Mouse (Mus musculus): ENCODE results near the gene Mvk.

Mvk gene

GRCm38 (mm10) chr5:114456995-114457605 is 13.0 kb downstream of the Mvk start:
- DNase-seq (ENCODE audit: low spot score in 2 of 2), result no peak

- peak; percentile 73 to 91 for DNase-seq (ENCODE audit: low spot score in 2 of 2)
These were observed 17.2 kb downstream of the Mvk start for GRCm38 (mm10) chr5:114461238-114461637.

GRCm38 (mm10) chr5:114462067-114463040 is 18.3 kb downstream of the Mvk start:
- DNase-seq (ENCODE audit: low spot score in 2 of 2), result no peak

GRCm38 (mm10) chr5:114464561-114464960 is 20.5 kb downstream of the Mvk start:
- no peak for DNase-seq (ENCODE audit: low spot score in 2 of 2)

- DNase-seq (ENCODE audit: low spot score in 2 of 2), result no peak
These were observed 21.6 kb downstream of the Mvk start for GRCm38 (mm10) chr5:114465641-114466040.

GRCm38 (mm10) chr5:114467019-114467418 is 22.9 kb downstream of the Mvk start:
- no peak for DNase-seq (ENCODE audit: low spot score in 2 of 2)

- DNase-seq (ENCODE audit: low spot score in 2 of 2), result no peak
These were observed 23.4 kb downstream of the Mvk start for GRCm38 (mm10) chr5:114467430-114467829.

GRCm38 (mm10) chr5:114468007-114468406 is 23.9 kb downstream of the Mvk start:
- no peak for DNase-seq (ENCODE audit: low spot score in 2 of 2)

GRCm38 (mm10) chr5:114470359-114470758 is 26.3 kb downstream of the Mvk start:
- no peak for DNase-seq (ENCODE audit: low spot score in 2 of 2)

- no peak for DNase-seq (ENCODE audit: low spot score in 2 of 2)
These were observed 30.8 kb downstream of the Mvk start for GRCm38 (mm10) chr5:114474741-114475491.

GRCm38 (mm10) chr5:114478267-114478666 is 34.2 kb downstream of the Mvk start:
- no peak for DNase-seq (ENCODE audit: low spot score in 2 of 2)

- peak in 1 of 2 experiments; percentile 39 for DNase-seq (ENCODE audit: low spot score in 2 of 2)
These were observed 38.5 kb downstream of the Mvk start for GRCm38 (mm10) chr5:114482587-114483011.

GRCm38 (mm10) chr5:114485685-114486084 is 41.6 kb downstream of the Mvk start:
- no peak for DNase-seq (ENCODE audit: low spot score in 2 of 2)

- DNase-seq (ENCODE audit: low spot score in 2 of 2), result no peak
These were observed 45.5 kb downstream of the Mvk start for GRCm38 (mm10) chr5:114489570-114489969.

GRCm38 (mm10) chr5:114490241-114490640 is 46.2 kb downstream of the Mvk start:
- no peak for DNase-seq (ENCODE audit: low spot score in 2 of 2)

- DNase-seq (ENCODE audit: low spot score in 2 of 2), result no peak
These were observed 50.7 kb downstream of the Mvk start for GRCm38 (mm10) chr5:114494761-114495160.

GRCm38 (mm10) chr5:114501252-114501651 is 57.2 kb downstream of the Mvk start:
- DNase-seq (ENCODE audit: low spot score in 2 of 2), result no peak

GRCm38 (mm10) chr5:114504826-114505225 is 60.8 kb downstream of the Mvk start:
- no peak for DNase-seq (ENCODE audit: low spot score in 2 of 2)

- DNase-seq (ENCODE audit: low spot score in 2 of 2), result no peak
These were observed 61.4 kb downstream of the Mvk start for GRCm38 (mm10) chr5:114505260-114506085.

GRCm38 (mm10) chr5:114507394-114507793 is 63.3 kb downstream of the Mvk start:
- DNase-seq (ENCODE audit: low spot score in 2 of 2), result no peak

GRCm38 (mm10) chr5:114507964-114508363 is 63.9 kb downstream of the Mvk start:
- no peak for DNase-seq (ENCODE audit: low spot score in 2 of 2)

Measured in spleen, postnatal 4 days (tissue).